Mouse (Mus musculus): Measurements from ENCODE around the gene Gm14781. TPM values are rescaled to one million over a fixed set of nuclear protein-coding genes. Genes with fewer than 3 reads are reported as not detected.
"Not testable (repeated sequence)": the region's sequence is repeated elsewhere in the genome, so short reads cannot be mapped to it uniquely, and the experiment has no call there.

The Gm14781 gene
- total RNA-seq (2014; fragmentation: Nextera tagmentation) (not detected in 2 replicates), total RNA-seq (2017) (not detected in 2 replicates)

- not testable (repeated sequence) for ATAC-seq (replicated peaks; ENCODE audit: poor library complexity, severe bottlenecking)
Observed at GRCm38 (mm10) chrX:91631894-91632293, at the start of gene Gm14781. Gene Gm14781 (plus strand): TSS chrX:91632194.

DNA sequence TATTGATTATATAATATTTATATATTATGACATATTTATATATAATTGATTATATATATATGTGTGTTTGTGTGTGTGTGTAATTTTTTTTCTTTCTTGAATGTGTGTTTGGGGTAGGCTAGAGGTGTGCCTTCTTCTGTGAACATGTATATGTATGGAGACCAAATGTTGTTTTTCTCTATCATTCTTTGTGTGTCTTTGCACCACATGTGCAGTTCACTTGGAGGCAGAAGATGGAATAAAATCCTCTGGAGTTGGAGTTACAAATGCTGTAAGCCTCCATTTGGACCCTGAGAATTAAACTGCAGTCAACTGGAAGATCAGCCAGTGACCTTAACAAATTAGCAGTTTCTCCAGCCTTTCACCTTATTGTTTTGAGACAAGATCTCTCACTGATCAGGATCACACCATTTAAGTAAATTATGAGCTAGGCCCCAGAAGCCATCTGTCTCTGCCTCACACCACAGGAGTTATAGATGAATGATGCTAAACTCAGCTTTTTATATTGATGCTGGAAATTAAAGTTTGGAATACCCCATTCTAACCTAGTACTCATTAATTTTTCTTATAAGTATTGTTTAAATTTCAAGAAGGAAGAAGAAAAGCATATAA, 23.1 kb downstream of the Gm14781 start:
- not testable (repeated sequence) for ATAC-seq (replicated peaks; ENCODE audit: poor library complexity, severe bottlenecking)

Other genes with a start within 250 kb of the Gm14781 start
- gene Gm5072, start 239.7 kb upstream of the Gm14781 start, total RNA-seq (2014; fragmentation: Nextera tagmentation): not detected in 2 replicates
- not detected in 2 replicates for gene Gm5072, start 239.7 kb upstream of the Gm14781 start, total RNA-seq (2017)
- not detected in 2 replicates for gene Gm8914, start 152.1 kb upstream of the Gm14781 start, total RNA-seq (2014; fragmentation: Nextera tagmentation)
- not detected in 2 replicates for gene Gm8914, start 152.1 kb upstream of the Gm14781 start, total RNA-seq (2017)
- not detected in 2 replicates for gene 1700084M14Rik, start 56.3 kb upstream of the Gm14781 start, total RNA-seq (2014; fragmentation: Nextera tagmentation)
- not detected in 2 replicates for gene 1700084M14Rik, start 56.3 kb upstream of the Gm14781 start, total RNA-seq (2017)
- gene Mageb5, start 150.8 kb downstream of the Gm14781 start, total RNA-seq (2014; fragmentation: Nextera tagmentation): not detected in 2 replicates
- gene Mageb5, start 150.8 kb downstream of the Gm14781 start, total RNA-seq (2017): not detected in 2 replicates

Data from granulocyte monocyte progenitor cell, adult 5-6 weeks (primary cell).